Mouse (Mus musculus) frontal cortex, postnatal 14 days (tissue): Measurements from ENCODE around the gene Lce1h.

Source experiments
- DNase-seq, 2 experiments: peaks; one replicate each; pipeline ENCODE4 v3.0.0; 2022; ENCODE audit warnings: low spot score in 2 of 2

Gene Lce1h

GRCm38 (mm10) chr3:92764965-92765364 is at the start of gene Lce1h:
Gene Lce1h, minus strand, starts transcription at chr3:92765065.
- no peak for DNase-seq

GRCm38 (mm10) chr3:92807791-92808190 is 42.9 kb upstream of the Lce1h start, which contains the start of gene Lce1k:
Gene Lce1k, minus strand, starts transcription at chr3:92807891.
- no peak for DNase-seq

- no peak for DNase-seq
Observed at GRCm38 (mm10) chr3:92790414-92790813, 25.5 kb upstream of the Lce1h start, which contains the start of gene Lce1j. Gene Lce1j, minus strand, starts transcription at chr3:92790514.

GRCm38 (mm10) chr3:92778799-92779198 is 13.9 kb upstream of the Lce1h start, which contains the start of gene Lce1i:
Gene Lce1i, minus strand, starts transcription at chr3:92778899.
- DNase-seq: no peak

GRCm38 (mm10) chr3:92771573-92771972 is 6.7 kb upstream of the Lce1h start:
- no peak for DNase-seq

GRCm38 (mm10) chr3:92753197-92753596 is 11.7 kb downstream of the Lce1h start:
- DNase-seq: no peak

- DNase-seq: no peak
Observed at GRCm38 (mm10) chr3:92752238-92752637, 12.6 kb downstream of the Lce1h start, which contains the start of gene Lce1g. Gene Lce1g, minus strand, starts transcription at chr3:92752338.

- DNase-seq: no peak
Observed at GRCm38 (mm10) chr3:92738996-92739395, 25.9 kb downstream of the Lce1h start, which contains the start of gene Gm38119. Gene Gm38119, minus strand, starts transcription at chr3:92739096.

- DNase-seq: no peak
Observed at GRCm38 (mm10) chr3:92722631-92723030, 42.2 kb downstream of the Lce1h start.

- DNase-seq: no peak
Observed at GRCm38 (mm10) chr3:92720250-92720649, 44.6 kb downstream of the Lce1h start, which contains the start of gene Lce1f. Gene Lce1f, minus strand, starts transcription at chr3:92720350.

GRCm38 (mm10) chr3:92715122-92715521 is 49.7 kb downstream of the Lce1h start:
- DNase-seq: no peak
